Mouse (Mus musculus) olfactory bulb, adult 2 months (tissue): ENCODE results near the gene Pou2f1.

Source experiments
- CTCF ChIP-seq: fragments of 200-500 bp; IDR thresholded peaks from 2 replicates; pipeline ENCODE4 v1.5.1; 2012; ENCODE audit warnings: low read depth, mild to moderate bottlenecking, low read length, moderate library complexity; ENCODE audit not compliant: insufficient read depth
- POLR2A ChIP-seq: fragments of 200-500 bp; IDR thresholded peaks from 2 replicates; pipeline ENCODE4 v1.6.1; 2012; ENCODE audit warnings: mild to moderate bottlenecking, low read depth, low read length, moderate library complexity; ENCODE audit not compliant: insufficient read depth

GRCm38 (mm10) chr1:165828615-165829014, 173.9 kb downstream of the Pou2f1 start:
- TF ChIP-seq CTCF (no peak), POLR2A (no peak)
